Mouse (Mus musculus) limb, embryonic 13.5 days (tissue): Measurements from ENCODE around the gene Scn10a. TPM values are rescaled to one million over a fixed set of nuclear protein-coding genes. Genes with fewer than 3 reads are reported as not detected.

Source experiments
- ATAC-seq: fragments of 200-750 bp; cut with Nextera tagmentation; 2 replicates; pipeline ENCODE4 v1.8.0; 2017; ENCODE audit warnings: low read depth, moderate number of reproducible peaks, moderate TSS enrichment; ENCODE audit not compliant: low FRiP score
- H3K27ac ChIP-seq: fragments of 300-500 bp; sonication (generic); 2 replicates; pipeline ENCODE4 v1.5.1; 2015; ENCODE audit warnings: inconsistent platforms, mild to moderate bottlenecking, moderate library complexity
- H3K27me3 ChIP-seq: fragments of 300-500 bp; sonication (generic); 2 replicates; pipeline ENCODE4 v1.6.1; 2015; ENCODE audit warnings: mild to moderate bottlenecking, inconsistent platforms
- H3K36me3 ChIP-seq: fragments of 300-500 bp; sonication (generic); 2 replicates; pipeline ENCODE4 v1.6.1; 2015; ENCODE audit warnings: inconsistent platforms, mild to moderate bottlenecking, moderate library complexity
- H3K4me1 ChIP-seq: fragments of 300-500 bp; sonication (generic); 2 replicates; pipeline ENCODE4 v1.6.1; 2015; ENCODE audit warnings: inconsistent platforms
- H3K4me2 ChIP-seq: fragments of 300-500 bp; sonication (generic); replicated peaks from 2 replicates; pipeline ENCODE4 v1.6.1; 2015; ENCODE audit warnings: inconsistent platforms, mild to moderate bottlenecking, moderate library complexity
- H3K4me3 ChIP-seq: fragments of 300-500 bp; sonication (generic); 2 replicates; pipeline ENCODE4 v1.5.1; 2015; ENCODE audit warnings: moderate library complexity, mild to moderate bottlenecking, inconsistent platforms
- H3K9ac ChIP-seq: fragments of 300-500 bp; sonication (generic); 2 replicates; pipeline ENCODE4 v1.6.1; 2015; ENCODE audit warnings: mild to moderate bottlenecking, inconsistent platforms
- H3K9me3 ChIP-seq: fragments of 300-500 bp; sonication (generic); 2 replicates; pipeline ENCODE4 v1.6.1; 2016; ENCODE audit warnings: inconsistent platforms
- WGBS: fragments of 180-500 bp; shearing (Covaris S2); methylation state at CpG from one replicate; pipeline ENCODE4 v1.1.7; 2015; 5-methylcytosine and 5-hydroxymethylcytosine counted together
- polyA plus RNA-seq: library from polyadenylated mRNA; unstranded; fragments of >200 nt; fragmentation: Nextera tagmentation; extraction: Ambion mirVana; gene quantifications from 2 replicates; pipeline ENCODE4 v1.2.1, GENCODE M21; 2015

Scn10a gene
- polyA plus RNA-seq, 1 experiment from 2014 or later, result not detected

DNA sequence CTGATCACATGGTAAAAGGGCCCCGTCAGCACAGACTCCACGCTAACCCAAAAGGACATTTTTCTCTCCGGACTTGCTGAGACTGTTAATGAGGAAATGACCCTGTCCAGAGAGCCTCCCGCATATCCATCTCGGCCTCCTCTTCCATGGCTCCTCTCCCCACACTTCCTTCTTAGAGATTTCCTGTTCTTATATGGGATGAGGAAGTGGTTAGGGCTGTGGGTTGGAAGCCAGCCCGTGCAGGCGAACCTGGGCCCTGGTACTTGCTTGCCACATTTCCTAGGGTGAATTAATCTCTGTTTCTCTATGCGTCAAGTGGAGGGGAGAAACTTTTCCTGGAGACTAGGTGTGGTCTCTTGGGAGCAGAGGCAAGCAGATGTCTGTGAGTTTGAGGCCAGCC lies 150.4 kb downstream of the Scn10a start:
- ATAC-seq, result no peak
- Histone ChIP-seq H3K4me3 (no peak overlapping the region), H3K4me2 (no peak overlapping the region), H3K4me1 (peaks cover 13% of the 10 kb centered on the region), H3K36me3 (no peaks in the 10 kb centered on the region), H3K9me3 (no peaks in the 10 kb centered on the region), H3K27me3 (peaks cover 85% of the 10 kb centered on the region), H3K27ac (no peak overlapping the region), H3K9ac (no peak overlapping the region)
- 78% methylated on average over 8 of the region's 8 CpGs for WGBS

DNA sequence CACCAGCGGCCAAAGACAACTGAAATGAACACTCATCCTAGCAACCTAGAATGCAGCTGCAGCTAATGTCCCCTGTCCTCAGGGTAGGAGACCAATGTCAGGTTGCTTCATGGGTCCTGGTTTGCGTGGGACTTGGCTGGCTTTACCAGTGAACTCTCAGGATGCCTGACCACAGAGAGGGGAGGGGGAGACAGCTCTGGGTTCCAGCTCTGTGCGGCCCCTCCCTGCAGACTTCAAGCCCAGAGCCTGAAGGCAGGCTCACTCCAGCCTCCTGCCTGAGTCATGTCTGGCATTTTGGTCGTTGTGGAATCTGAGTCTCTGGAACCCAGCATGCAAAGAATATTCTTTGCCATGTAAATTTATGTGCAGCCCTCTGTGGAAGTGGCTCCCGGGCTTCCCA lies 151.3 kb downstream of the Scn10a start:
- no peaks in the 10 kb centered on the region for H3K9me3 ChIP-seq
- no peak for ATAC-seq
- H3K9ac ChIP-seq, result no peak overlapping the region
- H3K4me2 ChIP-seq, result no peak overlapping the region
- no peaks in the 10 kb centered on the region for H3K36me3 ChIP-seq
- peaks cover 13% of the 10 kb centered on the region for H3K4me1 ChIP-seq
- H3K4me3 ChIP-seq, result no peak overlapping the region
- H3K27me3 ChIP-seq, result peaks cover 76% of the 10 kb centered on the region
- H3K27ac ChIP-seq, result no peak overlapping the region
- 73% methylated on average over 5 of the region's 5 CpGs for WGBS

DNA sequence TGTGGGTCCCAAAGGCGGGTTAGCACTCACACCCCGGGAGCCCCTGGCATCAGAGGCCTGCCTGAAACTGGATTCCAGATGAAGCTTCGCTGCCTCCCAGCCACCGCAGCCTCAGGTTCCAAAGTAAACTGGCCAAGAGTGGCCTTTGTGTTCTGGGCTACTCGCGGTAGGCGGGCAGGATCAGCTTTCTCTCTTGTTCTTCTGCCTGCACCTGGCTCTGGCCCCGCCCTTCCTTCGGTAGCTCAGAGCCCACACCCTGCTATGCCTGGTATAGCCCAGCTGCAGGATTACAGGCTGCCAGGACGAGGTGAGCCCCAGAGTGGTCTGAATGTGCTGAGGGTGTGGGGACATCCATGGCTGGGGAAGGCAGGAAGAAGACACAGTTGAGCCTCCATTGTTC lies 152.9 kb downstream of the Scn10a start:
- Histone ChIP-seq H3K27ac (no peak overlapping the region), H3K9ac (no peak overlapping the region), H3K4me1 (peaks cover 7% of the 10 kb centered on the region), H3K9me3 (no peaks in the 10 kb centered on the region), H3K36me3 (no peaks in the 10 kb centered on the region), H3K27me3 (peaks cover 60% of the 10 kb centered on the region), H3K4me3 (no peak overlapping the region), H3K4me2 (no peak overlapping the region)
- 7% methylated on average over 10 of the region's 10 CpGs for WGBS
- no peak for ATAC-seq

- no peaks in the 10 kb centered on the region for H3K9me3 ChIP-seq
- H3K4me2 ChIP-seq, result no peak overlapping the region
- no peak overlapping the region for H3K4me3 ChIP-seq
- no peak for ATAC-seq
- H3K36me3 ChIP-seq, result no peaks in the 10 kb centered on the region
- no peak overlapping the region for H3K27ac ChIP-seq
- WGBS, result 77% methylated on average over 6 of the region's 6 CpGs
- no peak overlapping the region for H3K9ac ChIP-seq
- peaks cover 46% of the 10 kb centered on the region for H3K27me3 ChIP-seq
- peaks cover 9% of the 10 kb centered on the region; the same call in 1 of the 2 replicates for H3K4me1 ChIP-seq
Observed at GRCm38 (mm10) chr9:119564803-119565202, 154.3 kb downstream of the Scn10a start.

GRCm38 (mm10) chr9:119563617-119564016 lies 155.5 kb downstream of the Scn10a start:
- peaks cover 13% of the 10 kb centered on the region for H3K4me1 ChIP-seq
- peaks cover 35% of the 10 kb centered on the region for H3K27me3 ChIP-seq
- 77% methylated on average over 6 of the region's 6 CpGs for WGBS

DNA sequence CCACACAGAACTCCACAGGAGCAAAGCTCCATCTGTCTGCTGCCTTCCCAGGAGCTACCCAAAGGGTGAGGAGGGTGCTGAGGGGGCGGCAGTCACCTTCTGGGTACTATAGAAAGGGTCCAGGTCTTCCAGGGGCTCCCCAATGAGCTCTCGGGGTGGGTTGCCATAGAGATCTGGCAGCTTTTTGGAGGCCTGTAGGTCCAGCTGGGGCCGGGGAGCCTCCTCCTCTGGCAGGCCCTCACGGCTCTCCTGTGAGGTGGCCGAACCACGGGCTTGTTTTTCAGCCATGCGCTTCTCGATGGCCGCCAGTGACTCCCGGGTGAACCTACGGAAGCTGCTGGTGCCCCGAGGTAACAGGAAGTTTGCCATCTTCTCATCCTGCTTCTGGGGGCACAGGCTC lies 156.9 kb downstream of the Scn10a start:
- no peak overlapping the region for H3K4me2 ChIP-seq
- H3K9ac ChIP-seq, result no peak overlapping the region
- no peak for ATAC-seq
- H3K9me3 ChIP-seq, result no peaks in the 10 kb centered on the region
- WGBS, result 67% methylated on average over 12 of the region's 12 CpGs
- H3K27ac ChIP-seq, result no peak overlapping the region
- no peak overlapping the region for H3K4me3 ChIP-seq
- H3K36me3 ChIP-seq, result no peaks in the 10 kb centered on the region
- H3K27me3 ChIP-seq, result peaks cover 30% of the 10 kb centered on the region
- peaks cover 13% of the 10 kb centered on the region for H3K4me1 ChIP-seq

More at GRCm38 (mm10) chr9:119563617-119564016, 155.5 kb downstream of the Scn10a start:
- Histone ChIP-seq H3K4me3 (no peak overlapping the region), H3K27ac (no peak overlapping the region), H3K4me2 (no peak overlapping the region), H3K9me3 (no peaks in the 10 kb centered on the region), H3K36me3 (no peaks in the 10 kb centered on the region), H3K9ac (no peak overlapping the region)
- ATAC-seq, result no peak

- no peak overlapping the region for H3K4me2 ChIP-seq
Observed at GRCm38 (mm10) chr9:119561746-119562145, 157.4 kb downstream of the Scn10a start.

GRCm38 (mm10) chr9:119559537-119560276 lies 159.4 kb downstream of the Scn10a start:
- peaks cover 4% of the 10 kb centered on the region; the same call in 1 of the 2 replicates for H3K27me3 ChIP-seq
- no peak overlapping the region for H3K4me3 ChIP-seq
- WGBS, result 56% methylated on average over 16 of the region's 16 CpGs
- H3K27ac ChIP-seq, result no peak overlapping the region
- no peak for ATAC-seq
- no peaks in the 10 kb centered on the region for H3K36me3 ChIP-seq
- H3K4me2 ChIP-seq, result no peak overlapping the region
- peaks cover 8% of the 10 kb centered on the region for H3K4me1 ChIP-seq
- H3K9ac ChIP-seq, result no peak overlapping the region
- H3K9me3 ChIP-seq, result no peaks in the 10 kb centered on the region

More at GRCm38 (mm10) chr9:119561746-119562145, 157.4 kb downstream of the Scn10a start:
- Histone ChIP-seq H3K4me3 (no peak overlapping the region), H3K27me3 (peaks cover 25% of the 10 kb centered on the region), H3K27ac (no peak overlapping the region), H3K9me3 (no peaks in the 10 kb centered on the region), H3K4me1 (peaks cover 13% of the 10 kb centered on the region), H3K9ac (no peak overlapping the region), H3K36me3 (no peaks in the 10 kb centered on the region)
- no peak for ATAC-seq
- WGBS, result 55% methylated on average over 8 of the region's 8 CpGs

Other genes with a start within 250 kb of the Scn10a start
- gene Scn5a, start 140.3 kb downstream of the Scn10a start, polyA plus RNA-seq, result 0.05 and 0.09 TPM in 2 replicates
- gene Scn11a, start 106.1 kb upstream of the Scn10a start, polyA plus RNA-seq, result 0.04 and 0.05 TPM in 2 replicates
- 51.5 and 60.3 TPM in 2 replicates for gene Wdr48, start 175.6 kb upstream of the Scn10a start, polyA plus RNA-seq
- gene Gorasp1, start 218.2 kb upstream of the Scn10a start, polyA plus RNA-seq, result 29.5 and 31.5 TPM in 2 replicates
- gene Ttc21a, start 218.3 kb upstream of the Scn10a start, polyA plus RNA-seq, result 0.18 and 0.20 TPM in 2 replicates